ENCODE assay signal across 18 mouse cellular contexts in the genomic region with DNA sequence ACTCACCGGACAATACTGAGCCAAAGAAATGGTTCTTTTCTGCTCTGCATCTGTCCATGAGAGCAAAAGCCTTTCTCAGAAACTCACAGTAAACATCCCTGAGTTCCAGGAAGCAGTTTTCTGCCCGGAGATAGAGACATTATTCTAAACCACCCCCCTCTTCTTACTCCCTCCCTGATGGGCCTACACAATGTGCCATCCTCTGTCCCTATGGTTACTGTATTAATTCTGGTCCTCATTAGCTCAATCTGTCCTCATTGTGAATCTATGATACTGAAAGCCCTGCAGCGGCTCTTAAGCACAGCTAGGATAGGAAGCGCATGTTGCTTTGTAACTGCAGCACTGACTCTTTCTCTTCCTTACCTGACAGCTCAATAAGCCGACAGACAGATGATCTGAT. TPM values are rescaled to one million over a fixed set of nuclear protein-coding genes. Genes with fewer than 3 reads are reported as not detected.
DNase-seq lines count a peak whose midpoint lies in the region; ATAC-seq lines count a peak whose summit lies in the region.
"Had no signal": no experiment of that assay in that cellular context is flagged by ENCODE, and none has a peak within 500 bp of the region (broad histone marks: within the 10 kb centered on the region; RNA-seq: fewer than 3 reads in every experiment).

No protein-coding gene starts in this region.

- DNase-seq in frontal cortex, postnatal 10 days (ENCODE audit: low spot score in 2 of 2) = no peak
- no peak for DNase-seq in neural tube, embryonic 10.5 days (ENCODE audit: extremely low spot score, low spot score)
- DNase-seq in layer of hippocampus, postnatal 10 days (ENCODE audit: low spot score in 2 of 2) = no peak
- no peak for DNase-seq in urinary bladder, adult 18-20 months (ENCODE audit: low spot score in 2 of 2)
- DNase-seq: adrenal gland, postnatal 36 days; cerebellum, adult 9-11 months; heart, adult 11 months; kidney, adult 8-10 months; lung, embryonic 14.5 days; right cerebral cortex, adult 18-20 months had no signal

- H3K27ac ChIP-seq in neural tube, embryonic 12.5 days = no peak overlapping the region
- no peak overlapping the region for H3K27ac ChIP-seq in hindbrain, embryonic 16.5 days (ENCODE audit: low read depth, low read length)
- no peak overlapping the region for H3K27ac ChIP-seq in neural tube, embryonic 14.5 days (ENCODE audit: low read depth, low read length)
- H3K27ac ChIP-seq: limb, embryonic 10.5 days; macrophage; stomach, embryonic 15.5 days had no signal

- ATAC-seq in frontal cortex, adult (ENCODE audit: low TSS enrichment) = peak; percentile 41
- peak; percentile 10; the same call in 1 of the 2 replicates for ATAC-seq in neural tube, embryonic 12.5 days (ENCODE audit: low FRiP score, low read depth)
- ATAC-seq in hindbrain, embryonic 16.5 days = 0 out of 2 replicates have a peak, but pooled peaks have one; percentile 27
- ATAC-seq in neural tube, embryonic 14.5 days (ENCODE audit: low read depth) = peak; percentile 53; the same call in 1 of the 2 replicates

- no peak overlapping the region for H3K9ac ChIP-seq in neural tube, embryonic 12.5 days
- H3K9ac ChIP-seq in hindbrain, embryonic 16.5 days (ENCODE audit: low read depth, low read length) = no peak overlapping the region; the same call in 1 of the 2 replicates
- H3K9ac ChIP-seq in neural tube, embryonic 14.5 days (replicated peaks; ENCODE audit: low read depth, low read length) = no peak overlapping the region
- H3K9ac ChIP-seq: lung, embryonic 14.5 days; stomach, embryonic 15.5 days had no signal

- no peaks in the 10 kb centered on the region; the same call in 1 of the 2 replicates for H3K36me3 ChIP-seq in neural tube, embryonic 12.5 days
- no peaks in the 10 kb centered on the region for H3K36me3 ChIP-seq in hindbrain, embryonic 16.5 days (ENCODE audit: control insufficient read depth, insufficient read depth, low read length)
- H3K36me3 ChIP-seq in neural tube, embryonic 14.5 days (ENCODE audit: control insufficient read depth, insufficient read depth, low read length) = no peaks in the 10 kb centered on the region
- H3K36me3 ChIP-seq: limb, embryonic 10.5 days; stomach, embryonic 15.5 days had no signal

- H3K4me3 ChIP-seq in neural tube, embryonic 12.5 days = no peak overlapping the region
- no peak overlapping the region for H3K4me3 ChIP-seq in hindbrain, embryonic 16.5 days (ENCODE audit: low read length)
- no peak overlapping the region for H3K4me3 ChIP-seq in neural tube, embryonic 14.5 days (ENCODE audit: low read depth, low read length)
- H3K4me3 ChIP-seq: limb, embryonic 10.5 days; stomach, embryonic 15.5 days had no signal

- H3K4me1 ChIP-seq in neural tube, embryonic 12.5 days = no peaks in the 10 kb centered on the region; the same call in 1 of the 2 replicates
- H3K4me1 ChIP-seq in hindbrain, embryonic 16.5 days (ENCODE audit: control insufficient read depth, insufficient read depth, low read depth, low read length) = peaks cover 7% of the 10 kb centered on the region
- peaks cover 3% of the 10 kb centered on the region; the same call in 1 of the 2 replicates for H3K4me1 ChIP-seq in neural tube, embryonic 14.5 days (ENCODE audit: control insufficient read depth, insufficient read depth, low read length)
- H3K4me1 ChIP-seq: limb, embryonic 10.5 days; stomach, embryonic 15.5 days had no signal

- no peaks in the 10 kb centered on the region for H3K27me3 ChIP-seq in neural tube, embryonic 12.5 days (replicated peaks)
- no peaks in the 10 kb centered on the region for H3K27me3 ChIP-seq in hindbrain, embryonic 16.5 days (replicated peaks; ENCODE audit: control insufficient read depth, insufficient read depth, low read length)
- H3K27me3 ChIP-seq in neural tube, embryonic 14.5 days (ENCODE audit: control insufficient read depth, insufficient read depth, low read length) = no peaks in the 10 kb centered on the region
- H3K27me3 ChIP-seq: stomach, embryonic 15.5 days had no signal

- H3K4me2 ChIP-seq in neural tube, embryonic 12.5 days (replicated peaks) = no peak overlapping the region
- H3K4me2 ChIP-seq in hindbrain, embryonic 16.5 days (ENCODE audit: low read length) = no peak overlapping the region
- H3K4me2 ChIP-seq in neural tube, embryonic 14.5 days (ENCODE audit: low read depth, low read length) = no peak overlapping the region
- H3K4me2 ChIP-seq: liver, embryonic 11.5 days; lung, embryonic 14.5 days; stomach, embryonic 15.5 days had no signal

- no peaks in the 10 kb centered on the region for H3K9me3 ChIP-seq in neural tube, embryonic 12.5 days
- no peaks in the 10 kb centered on the region for H3K9me3 ChIP-seq in hindbrain, embryonic 16.5 days (ENCODE audit: control insufficient read depth, low read length)
- no peaks in the 10 kb centered on the region for H3K9me3 ChIP-seq in neural tube, embryonic 14.5 days (ENCODE audit: control insufficient read depth, low read length)
- H3K9me3 ChIP-seq: limb, embryonic 10.5 days; stomach, embryonic 15.5 days had no signal

- 73% methylated on average over 5 of the region's 5 CpGs for WGBS in neural tube, embryonic 12.5 days
- 44% methylated on average over 5 of the region's 5 CpGs for WGBS in hindbrain, embryonic 16.5 days
- WGBS in neural tube, embryonic 14.5 days = 58% methylated on average over 5 of the region's 5 CpGs

RNA-seq across cellular contexts. Expression of a gene that starts 53.7 kb away (rescaled TPM):
- polyA plus RNA-seq in neural tube, embryonic 12.5 days (2016; fragmentation: Nextera tagmentation; extraction: Ambion mirVana) = 46.4 and 46.9 TPM in 2 replicates
- 115 and 127 TPM in 2 replicates for polyA plus RNA-seq in hindbrain, embryonic 16.5 days (2015; fragmentation: Nextera tagmentation; extraction: Ambion mirVana)
- polyA plus RNA-seq in neural tube, embryonic 14.5 days (2014; fragmentation: Nextera tagmentation; extraction: Ambion mirVana) = 109 and 114 TPM in 2 replicates
- total RNA-seq in layer of hippocampus, postnatal 10 days (2021) = 10 to 100 TPM; 47.3 to 51.6 TPM
